Mouse (Mus musculus) neural tube, embryonic 14.5 days (tissue): Measurements from ENCODE around the gene Dnpep. TPM values are rescaled to one million over a fixed set of nuclear protein-coding genes. Genes with fewer than 3 reads are reported as not detected.
A peak's percentile ranks its signal among the peaks of the same experiment; 100 is the strongest.

ENCODE experiments used
- ATAC-seq: fragments of 200-750 bp; cut with Nextera tagmentation; 2 replicates; pipeline ENCODE4 v1.8.0; 2017; ENCODE audit warnings: low read depth, mild to moderate bottlenecking, moderate TSS enrichment, moderate library complexity
- H3K27ac ChIP-seq: fragments of 300-500 bp; sonication (generic); 2 replicates; pipeline ENCODE4 v1.5.1; 2014; ENCODE audit warnings: low read depth, mild to moderate bottlenecking, control low read depth, low read length, moderate library complexity, mixed read lengths
- H3K27me3 ChIP-seq: fragments of 300-500 bp; sonication (generic); 2 replicates; pipeline ENCODE4 v1.6.1; 2014; ENCODE audit warnings: low read length; ENCODE audit not compliant: control insufficient read depth, insufficient read depth
- H3K36me3 ChIP-seq: fragments of 300-500 bp; sonication (generic); 2 replicates; pipeline ENCODE4 v1.6.1; 2014; ENCODE audit warnings: low read length, mixed read lengths; ENCODE audit not compliant: control insufficient read depth, insufficient read depth
- H3K4me1 ChIP-seq: fragments of 300-500 bp; sonication (generic); 2 replicates; pipeline ENCODE4 v1.6.1; 2014; ENCODE audit warnings: low read length; ENCODE audit not compliant: control insufficient read depth, insufficient read depth
- H3K4me2 ChIP-seq: fragments of 300-500 bp; sonication (generic); 2 replicates; pipeline ENCODE4 v1.6.1; 2014; ENCODE audit warnings: mild to moderate bottlenecking, low read depth, low read length, control low read depth
- H3K4me3 ChIP-seq: fragments of 300-500 bp; sonication (generic); 2 replicates; pipeline ENCODE4 v1.5.1; 2014; ENCODE audit warnings: low read depth, low read length, control low read depth, mixed read lengths
- H3K9ac ChIP-seq: fragments of 300-500 bp; sonication (generic); replicated peaks from 2 replicates; pipeline ENCODE4 v1.6.1; 2014; ENCODE audit warnings: low read depth, mild to moderate bottlenecking, control low read depth, low read length, mixed read lengths
- H3K9me3 ChIP-seq: fragments of 300-500 bp; sonication (generic); 2 replicates; pipeline ENCODE4 v1.6.1; 2016; ENCODE audit warnings: low read length; ENCODE audit not compliant: control insufficient read depth
- WGBS: fragments of 180-500 bp; shearing (Covaris S2); extraction: QIAGEN DNeasy Blood & Tissue Kit; methylation state at CpG from one replicate; pipeline ENCODE4 v1.1.7; 2014; 5-methylcytosine and 5-hydroxymethylcytosine counted together
- polyA plus RNA-seq: library from polyadenylated mRNA; unstranded; fragments of >200 nt; fragmentation: Nextera tagmentation; extraction: Ambion mirVana; gene quantifications from 2 replicates; pipeline ENCODE4 v1.2.1, GENCODE M21; 2014

The Dnpep gene
- polyA plus RNA-seq, 1 experiment from 2014 or later: 139 TPM

DNA sequence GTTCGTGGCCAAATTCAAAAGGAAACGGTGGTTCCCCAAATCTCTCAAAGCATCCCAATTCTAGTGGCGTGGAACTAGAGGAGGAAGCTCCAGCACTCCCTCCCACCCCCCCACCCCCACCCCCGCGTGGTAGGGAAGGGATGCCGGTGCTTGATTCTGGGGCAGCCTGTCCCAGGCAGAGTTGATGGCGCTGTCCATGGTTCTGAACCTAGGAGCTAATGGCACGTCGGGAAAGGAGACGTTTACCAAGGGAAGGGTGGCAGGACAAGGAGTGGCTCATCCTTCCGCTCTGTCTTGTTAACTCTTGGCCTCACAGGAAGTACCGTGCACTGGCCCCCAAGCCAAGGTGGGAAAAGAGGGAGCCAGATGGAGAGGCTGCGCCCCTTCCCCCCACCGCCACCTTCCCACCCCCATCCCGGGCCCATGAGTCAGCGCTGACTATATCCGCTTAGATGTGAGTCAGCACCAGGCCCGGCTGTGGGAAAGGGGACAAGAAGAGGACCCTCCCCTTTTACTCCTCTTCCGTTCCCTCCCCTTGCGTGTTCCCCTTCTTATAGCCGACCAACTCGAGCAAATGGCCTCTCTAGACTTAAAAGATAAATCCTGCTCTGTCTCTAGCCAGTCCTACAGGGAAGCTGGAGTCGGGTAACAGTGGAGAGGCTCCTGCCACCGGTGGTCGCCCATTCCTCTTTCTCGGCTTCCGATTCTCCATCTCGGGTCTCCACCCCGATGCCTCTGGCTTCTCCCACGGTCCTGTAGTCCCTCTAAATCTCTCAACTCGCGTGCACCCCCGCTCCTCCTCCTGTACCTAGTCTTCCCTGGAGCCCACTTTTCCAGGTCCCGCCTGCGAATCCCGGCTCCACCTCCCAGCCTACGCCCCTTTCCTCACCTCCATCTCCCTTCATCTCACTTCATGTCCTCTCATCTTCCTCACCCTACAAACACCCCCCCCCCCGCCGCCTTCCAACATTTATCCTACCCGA lies 54.5 kb downstream of the Dnpep start:
- WGBS: 2% methylated on average over 40 of the region's 40 CpGs
- peak overlapping the region; percentile 55 for H3K9ac ChIP-seq
- H3K4me3 ChIP-seq: peak overlapping the region; percentile 46
- no peak overlapping the region for H3K27ac ChIP-seq
- peaks cover 3% of the 10 kb centered on the region; the same call in 1 of the 2 replicates for H3K27me3 ChIP-seq
- 0 out of 2 replicates have a peak, but pooled peaks cover 6% of the 10 kb centered on the region for H3K4me1 ChIP-seq
- peak; percentile 60 for ATAC-seq
- no peaks in the 10 kb centered on the region for H3K36me3 ChIP-seq
- no peaks in the 10 kb centered on the region for H3K9me3 ChIP-seq
- peak overlapping the region; percentile 68 for H3K4me2 ChIP-seq

DNA sequence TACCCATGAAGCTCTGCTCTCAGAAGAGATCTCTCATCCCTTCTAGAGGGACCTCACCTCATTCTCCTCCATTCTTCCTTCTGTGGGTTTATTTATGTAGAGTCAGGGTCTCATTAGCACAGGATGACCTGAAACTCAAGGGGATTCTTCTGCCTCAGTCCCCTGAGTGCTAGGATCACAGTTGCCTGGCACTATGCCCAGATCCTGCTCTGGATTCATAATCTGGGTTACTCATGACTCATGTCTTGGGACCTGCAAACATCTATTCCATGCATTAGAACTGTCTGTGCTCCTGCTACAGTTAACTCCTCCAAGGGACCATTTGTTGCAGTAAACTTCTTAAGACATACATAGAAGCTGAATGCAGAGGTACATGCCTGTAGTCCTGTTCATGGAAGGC lies 56.5 kb downstream of the Dnpep start:
- 0 out of 2 replicates have a peak, but pooled peaks cover 6% of the 10 kb centered on the region for H3K4me1 ChIP-seq
- H3K27ac ChIP-seq: no peak overlapping the region
- H3K4me2 ChIP-seq: no peak overlapping the region
- H3K27me3 ChIP-seq: peaks cover 3% of the 10 kb centered on the region; the same call in 1 of the 2 replicates
- H3K9me3 ChIP-seq: no peaks in the 10 kb centered on the region
- no peak overlapping the region for H3K9ac ChIP-seq
- ATAC-seq: no peak
- no peak overlapping the region for H3K4me3 ChIP-seq
- no peaks in the 10 kb centered on the region for H3K36me3 ChIP-seq

Other genes starting within 250 kb of the Dnpep start
- 6.1 and 7.4 TPM in 2 replicates for gene Nhej1, start 192.8 kb downstream of the Dnpep start, polyA plus RNA-seq
- gene Slc23a3, start 184.1 kb downstream of the Dnpep start, polyA plus RNA-seq: 0.39 TPM in 1 of 2 replicates, not detected in the other
- 44.4 and 47.6 TPM in 2 replicates for gene Cnppd1, start 175.3 kb downstream of the Dnpep start, polyA plus RNA-seq
- gene Retreg2, start 175.2 kb downstream of the Dnpep start, polyA plus RNA-seq: 146 and 152 TPM in 2 replicates
- 33.1 and 36.5 TPM in 2 replicates for gene Zfand2b, start 149.3 kb downstream of the Dnpep start, polyA plus RNA-seq
- 38.3 and 49.1 TPM in 2 replicates for gene Abcb6, start 137.6 kb downstream of the Dnpep start, polyA plus RNA-seq
- 20.0 and 20.2 TPM in 2 replicates for gene Ankzf1, start 125.8 kb downstream of the Dnpep start, polyA plus RNA-seq
- gene Atg9a, start 125.8 kb downstream of the Dnpep start, polyA plus RNA-seq: 50.5 and 51.3 TPM in 2 replicates
- gene Glb1l, start 107.2 kb downstream of the Dnpep start, polyA plus RNA-seq: 15.6 and 17.3 TPM in 2 replicates
- gene Stk16, start 107.2 kb downstream of the Dnpep start, polyA plus RNA-seq: 125 and 129 TPM in 2 replicates
- gene Tuba4a, start 98.1 kb downstream of the Dnpep start, polyA plus RNA-seq: 13.9 and 20.6 TPM in 2 replicates
- not detected in 2 replicates for gene A630095N17Rik, start 85.9 kb downstream of the Dnpep start, polyA plus RNA-seq
- gene Dnajb2, start 81.6 kb downstream of the Dnpep start, polyA plus RNA-seq: 35.9 and 36.9 TPM in 2 replicates
- 25.4 and 27.4 TPM in 2 replicates for gene Ptprn, start 53.5 kb downstream of the Dnpep start, polyA plus RNA-seq
- gene Resp18, start 39.6 kb downstream of the Dnpep start, polyA plus RNA-seq: 193 and 254 TPM in 2 replicates
- gene Des, start 42.3 kb upstream of the Dnpep start, polyA plus RNA-seq: 1.1 TPM in 2 replicates
- 19.5 and 20.8 TPM in 2 replicates for gene Speg, start 57.3 kb upstream of the Dnpep start, polyA plus RNA-seq
- gene Gmppa, start 117.9 kb upstream of the Dnpep start, polyA plus RNA-seq: 58.6 and 64.5 TPM in 2 replicates
- gene Asic4, start 132.4 kb upstream of the Dnpep start, polyA plus RNA-seq: 4.7 and 6.9 TPM in 2 replicates
- gene Chpf, start 161.3 kb upstream of the Dnpep start, polyA plus RNA-seq: 44.7 and 45.4 TPM in 2 replicates
- gene Tmem198, start 161.5 kb upstream of the Dnpep start, polyA plus RNA-seq: 34.0 and 38.3 TPM in 2 replicates
- 18.7 and 21.4 TPM in 2 replicates for gene Obsl1, start 188.5 kb upstream of the Dnpep start, polyA plus RNA-seq
- gene Inha, start 189.1 kb upstream of the Dnpep start, polyA plus RNA-seq: 8.2 and 12.3 TPM in 2 replicates
- 16.1 and 18.0 TPM in 2 replicates for gene Stk11ip, start 203.5 kb upstream of the Dnpep start, polyA plus RNA-seq
- 36.9 and 39.9 TPM in 2 replicates for gene Slc4a3, start 228.3 kb upstream of the Dnpep start, polyA plus RNA-seq